Mouse (Mus musculus) liver, postnatal 0 days (tissue): ENCODE results near the gene Arhgef12.

Experiments used
- CTCF ChIP-seq: sonication (generic); IDR thresholded peaks from 2 replicates; pipeline ENCODE4 v1.5.1; 2016; ENCODE audit warnings: antibody characterized with exemption, low read depth
- EP300 ChIP-seq: IDR thresholded peaks from 2 replicates; pipeline ENCODE4 v1.6.1; 2016; ENCODE audit warnings: antibody characterized with exemption, low read depth, mild to moderate bottlenecking

- TF ChIP-seq CTCF: no peak
- TF ChIP-seq EP300: no peak
Measured at GRCm38 (mm10) chr9:42945174-42945573, 161.9 kb downstream of the Arhgef12 start.
